8 mouse cellular contexts compared by ENCODE assay signal in genomic region chr11:120261416-120262355, GRCm38 (mm10). TPM values are rescaled to one million over a fixed set of nuclear protein-coding genes. Genes with fewer than 3 reads are reported as not detected.
DNase-seq lines count a peak whose midpoint lies in the region; ATAC-seq and TF ChIP-seq lines count a peak whose summit lies in the region.

No protein-coding gene starts in this region.

- no peaks in the 10 kb centered on the region for H3K9me3 ChIP-seq in forebrain, postnatal 0 days (ENCODE audit: low read length)
- H3K9me3 ChIP-seq in liver, postnatal 0 days (ENCODE audit: low read length): no peaks in the 10 kb centered on the region

- intact Hi-C loops in heart, postnatal 25 days (cut with DNase I): loop anchor here (1.0 kb wide), 1 partner anchor 21 kb away; no protein-coding TSS in a partner anchor

- peak; percentile 5 to 12 for DNase-seq in B cell, adult 2 months
- peak; percentile 94 for DNase-seq in forebrain, postnatal 0 days
- peak; percentile 84 for DNase-seq in heart, postnatal 25 days (ENCODE audit: low spot score)
- DNase-seq in layer of hippocampus, adult 18-20 months (ENCODE audit: low spot score in 2 of 2): peak; percentile 90 to 97
- peak; percentile 85 for DNase-seq in liver, postnatal 0 days
- DNase-seq in ovary, adult 18-20 months (ENCODE audit: low spot score): peak; percentile 85
- DNase-seq in thymus, postnatal 4 days: peak; percentile 57

- H3K9ac ChIP-seq in forebrain, postnatal 0 days: no peak overlapping the region
- no peak overlapping the region for H3K9ac ChIP-seq in liver, postnatal 0 days (replicated peaks)

- H3K4me1 ChIP-seq in forebrain, postnatal 0 days (ENCODE audit: insufficient read depth): peaks cover 48% of the 10 kb centered on the region
- H3K4me1 ChIP-seq in liver, postnatal 0 days (ENCODE audit: insufficient read depth): peaks cover 19% of the 10 kb centered on the region

- no peak for TF ChIP-seq CTCF in forebrain, postnatal 0 days (IDR thresholded peaks at IDR 0.05; ENCODE audit: low read depth)
- TF ChIP-seq CTCF in liver, postnatal 0 days (IDR thresholded peaks at IDR 0.05; ENCODE audit: low read depth): no peak

- peak overlapping the region; percentile 64 for H3K27ac ChIP-seq in forebrain, postnatal 0 days (ENCODE audit: low read depth, low read length)
- H3K27ac ChIP-seq in liver, postnatal 0 days (ENCODE audit: low read depth): no peak overlapping the region

- H3K4me3 ChIP-seq in forebrain, postnatal 0 days (ENCODE audit: low read depth, low read length): no peak overlapping the region
- no peak overlapping the region for H3K4me3 ChIP-seq in liver, postnatal 0 days (ENCODE audit: low read depth, low read length)

- WGBS in forebrain, postnatal 0 days: 11% methylated on average over 20 of the region's 20 CpGs
- WGBS in liver, postnatal 0 days (ENCODE audit: insufficient replicate concordance): 55% methylated on average over 20 of the region's 20 CpGs

- peaks cover 2% of the 10 kb centered on the region for H3K36me3 ChIP-seq in forebrain, postnatal 0 days (ENCODE audit: insufficient read depth)
- no peaks in the 10 kb centered on the region for H3K36me3 ChIP-seq in liver, postnatal 0 days (replicated peaks; ENCODE audit: insufficient read depth, low read length)

- no peaks in the 10 kb centered on the region for H3K27me3 ChIP-seq in forebrain, postnatal 0 days (ENCODE audit: insufficient read depth, low read length)
- H3K27me3 ChIP-seq in liver, postnatal 0 days (ENCODE audit: insufficient read depth, low read length): no peaks in the 10 kb centered on the region

- TF ChIP-seq EP300 in liver, postnatal 0 days (IDR thresholded peaks at IDR 0.05; ENCODE audit: low read depth): no peak

- peak overlapping the region; percentile 15; the same call in 1 of the 2 replicates for H3K4me2 ChIP-seq in forebrain, postnatal 0 days (ENCODE audit: low read depth)
- no peak overlapping the region for H3K4me2 ChIP-seq in liver, postnatal 0 days (ENCODE audit: low read depth, low read length)

- peak; percentile 75 for ATAC-seq in cerebellum, adult (ENCODE audit: insufficient number of reproducible peaks, low FRiP score, low TSS enrichment)
- peak; percentile 90 for ATAC-seq in forebrain, postnatal 0 days
- ATAC-seq in liver, postnatal 0 days: peak; percentile 79

RNA-seq across cellular contexts. Expression of gene Bahcc1, which starts 28.9 kb away (rescaled TPM):
- 19.3 and 26.5 TPM in 2 replicates for total RNA-seq in forebrain, postnatal 0 days (2014; rRNA removed)
- polyA plus RNA-seq in forebrain, postnatal 0 days (2015; fragmentation: Nextera tagmentation; extraction: Ambion mirVana): 3.9 and 6.5 TPM in 2 replicates
- 1 to 10 TPM; 7.8 to 8.3 TPM for total RNA-seq in heart, postnatal 25 days (2021)
- 10 to 100 TPM; 17.6 to 19.0 TPM for total RNA-seq in layer of hippocampus, adult 18-20 months (2021)
- 1.1 and 1.2 TPM in 2 replicates for polyA plus RNA-seq in liver, postnatal 0 days (2015; fragmentation: Nextera tagmentation; extraction: Ambion mirVana)

Comparison
In these comparisons a context has a peak if more than half of its experiments do, and no peak if none do; other contexts are left out.
1. DNase-seq: peak in every context shown above with its lines; median percentile 94 in forebrain, postnatal 0 days; 94 in layer of hippocampus, adult 18-20 months; 85 in liver, postnatal 0 days; 85 in ovary, adult 18-20 months; 84 in heart, postnatal 25 days; 57 in thymus, postnatal 4 days; 8 in B cell, adult 2 months.